Mouse (Mus musculus): ENCODE measurements around the gene Apbb1ip.
"Not testable (repeated sequence)": the region's sequence is repeated elsewhere in the genome, so short reads cannot be mapped to it uniquely, and the experiment has no call there.

Gene Apbb1ip

DNA sequence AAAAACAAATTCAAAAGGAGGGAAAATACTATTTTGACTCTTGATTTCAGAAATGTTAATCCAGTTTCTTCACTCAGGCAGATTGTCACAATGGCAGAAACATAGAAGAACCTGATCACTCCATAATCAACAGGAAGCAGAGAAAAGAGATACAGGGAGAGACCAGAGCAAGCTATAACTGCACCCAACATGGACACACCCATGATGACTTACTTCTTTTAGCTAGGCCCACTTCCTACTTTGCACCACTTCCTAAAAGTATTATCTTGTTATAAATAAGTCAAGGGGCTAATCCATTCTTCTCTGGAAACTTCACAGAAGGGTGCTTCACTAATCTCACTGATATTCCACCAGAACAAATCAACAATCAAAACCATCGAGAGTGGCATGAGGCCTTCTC, 42.3 kb downstream of the Apbb1ip start:
- DNase-seq (ENCODE audit: low spot score in 2 of 2) = no peak

DNA sequence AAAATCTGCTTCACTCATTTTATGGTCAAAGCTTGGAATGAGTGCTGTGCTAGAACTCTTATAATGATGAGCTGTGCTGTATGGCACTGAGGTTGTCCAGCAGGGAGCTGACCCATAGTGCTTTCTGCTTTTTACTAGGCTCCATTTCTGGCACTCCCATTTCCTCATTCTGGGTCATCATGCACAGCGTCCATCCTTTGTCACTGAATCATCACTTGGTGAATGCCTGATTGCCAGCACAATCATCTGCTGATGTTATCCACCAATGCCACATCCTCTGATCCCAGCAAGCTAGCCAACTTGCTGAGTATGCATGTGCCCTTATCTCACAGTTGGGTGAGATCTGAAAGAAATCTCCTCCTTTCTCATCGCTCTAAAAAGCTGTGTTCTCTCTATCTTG, 48.4 kb downstream of the Apbb1ip start:
- no peak for DNase-seq (ENCODE audit: low spot score in 2 of 2)

DNA sequence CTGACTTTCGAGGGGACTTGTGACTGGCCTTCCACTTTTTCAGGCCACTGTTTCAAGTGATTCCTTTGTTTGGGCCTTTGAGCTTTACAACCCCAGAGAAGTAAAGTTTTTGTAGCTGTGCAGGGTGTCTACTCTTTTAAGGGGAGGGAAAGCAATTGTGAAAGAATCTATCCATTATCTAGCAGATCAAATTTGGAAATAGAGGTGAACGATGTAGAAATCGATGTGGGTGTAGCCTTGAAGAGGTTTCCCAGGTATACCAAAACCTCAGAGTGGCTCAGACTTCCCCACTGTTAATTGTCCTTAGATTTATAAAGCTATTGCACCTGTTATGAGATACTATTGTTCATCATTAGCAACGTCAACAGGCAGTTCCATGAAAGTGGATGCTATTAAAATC, 71.6 kb downstream of the Apbb1ip start:
- no peak for DNase-seq (ENCODE audit: low spot score in 2 of 2)

DNA sequence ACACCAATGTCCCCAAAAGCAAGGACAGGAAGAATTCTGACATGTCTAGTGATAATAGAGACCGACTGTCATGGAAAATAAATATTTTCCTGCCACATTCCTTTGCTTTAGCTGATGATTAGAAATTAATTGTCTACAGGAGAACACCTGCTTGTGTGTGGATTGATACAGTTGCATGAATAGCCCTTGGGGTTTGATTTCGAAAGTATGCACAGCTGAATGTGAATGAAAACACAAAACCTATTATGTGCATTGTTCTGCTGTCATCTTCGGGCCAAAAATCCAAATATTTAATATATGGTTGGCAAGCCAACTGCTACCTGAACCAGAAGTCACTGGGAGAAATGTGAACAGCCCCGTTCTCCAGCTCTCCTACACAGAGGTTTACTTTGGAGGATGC, 78.0 kb downstream of the Apbb1ip start:
- no peak for DNase-seq (ENCODE audit: low spot score in 2 of 2)

DNA sequence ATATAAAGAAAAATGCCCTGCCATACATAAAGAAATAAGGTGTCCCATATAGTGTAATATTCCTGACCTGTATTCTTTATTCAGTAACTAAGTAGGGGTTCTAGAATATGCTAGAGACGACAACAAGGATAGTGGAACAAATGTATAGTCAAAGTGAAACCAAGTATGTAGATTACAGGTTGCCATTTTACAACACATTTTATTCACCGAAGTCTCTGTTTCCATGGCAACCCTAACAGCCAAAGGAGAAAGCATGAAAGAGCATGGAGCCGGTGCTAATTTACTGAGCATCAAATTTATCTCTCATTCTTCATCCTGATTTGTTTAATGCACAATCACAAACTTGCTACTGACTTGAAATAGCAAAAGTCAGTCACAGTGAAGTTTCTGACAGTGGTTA, 83.6 kb downstream of the Apbb1ip start:
- no peak for DNase-seq (ENCODE audit: low spot score in 2 of 2)

DNA sequence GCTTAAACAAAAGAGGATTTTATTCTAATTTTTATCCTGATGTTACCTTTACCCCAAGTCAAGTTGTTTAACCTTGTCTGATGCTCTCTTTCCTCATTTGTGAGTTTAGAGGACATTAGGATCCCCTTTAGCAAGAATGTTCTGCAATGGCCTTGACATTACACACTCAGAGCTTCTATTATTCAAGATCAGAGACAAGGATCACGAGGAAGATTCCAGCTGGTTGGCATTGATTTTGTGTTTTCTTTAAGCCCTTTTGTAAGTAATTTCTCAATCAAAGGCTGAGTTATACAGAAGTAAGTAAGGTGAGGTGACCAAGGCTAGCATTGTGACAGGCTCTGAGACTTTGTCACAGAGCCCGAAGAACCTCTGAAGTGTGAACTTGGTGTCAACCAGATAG, 88.3 kb downstream of the Apbb1ip start:
- no peak for DNase-seq (ENCODE audit: low spot score in 2 of 2)

DNA sequence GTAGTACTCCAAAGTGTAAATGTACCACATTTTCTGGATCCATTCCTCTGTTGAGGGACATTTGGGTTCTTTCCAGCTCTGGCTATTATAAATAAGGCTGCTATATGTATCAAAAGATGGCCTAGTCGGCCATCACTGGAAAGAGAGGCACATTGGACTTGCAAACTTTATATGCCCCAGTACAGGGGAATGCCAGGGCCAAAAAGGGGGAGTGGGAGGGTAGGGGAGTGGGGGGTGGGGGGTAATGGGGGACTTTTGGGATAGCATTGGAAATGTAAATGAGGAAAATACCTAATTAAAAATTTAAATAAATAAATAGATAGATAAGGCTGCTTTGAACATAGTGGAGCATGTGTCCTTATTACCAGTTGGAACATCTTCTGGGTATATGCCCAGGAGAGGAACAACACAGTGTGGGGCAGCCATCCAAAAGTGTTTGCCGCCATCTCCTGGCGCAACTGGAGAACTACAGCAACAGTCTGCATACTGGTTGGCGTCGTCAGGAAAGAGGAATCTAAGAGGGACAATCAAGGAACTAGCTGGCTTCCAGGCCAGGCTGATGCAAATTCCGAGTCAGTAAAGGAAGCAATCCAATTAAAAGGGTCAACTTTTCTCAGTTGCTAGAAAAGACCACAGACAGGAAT, 90.6 kb downstream of the Apbb1ip start:
- peak; percentile 70 to 73 for DNase-seq (ENCODE audit: low spot score in 2 of 2)

DNA sequence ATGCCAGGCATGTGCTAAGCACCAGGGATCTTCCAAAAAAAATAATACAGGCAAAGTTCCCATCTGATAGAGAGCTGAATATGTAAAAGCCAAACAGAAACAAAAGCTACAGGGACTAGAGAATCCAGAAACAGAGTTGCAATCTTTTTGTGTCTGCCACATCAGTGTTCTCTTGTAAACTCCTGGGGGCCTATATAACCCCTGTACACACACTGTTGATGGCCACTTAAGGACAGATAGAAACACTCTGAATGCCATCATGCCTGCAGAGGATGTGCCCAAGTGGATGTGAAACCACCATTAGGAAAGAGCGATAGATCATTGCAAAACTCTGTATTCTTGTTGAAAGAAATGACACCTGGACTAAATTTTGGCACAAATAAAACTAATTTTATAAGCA, 91.9 kb downstream of the Apbb1ip start:
- no peak for DNase-seq (ENCODE audit: low spot score in 2 of 2)

DNA sequence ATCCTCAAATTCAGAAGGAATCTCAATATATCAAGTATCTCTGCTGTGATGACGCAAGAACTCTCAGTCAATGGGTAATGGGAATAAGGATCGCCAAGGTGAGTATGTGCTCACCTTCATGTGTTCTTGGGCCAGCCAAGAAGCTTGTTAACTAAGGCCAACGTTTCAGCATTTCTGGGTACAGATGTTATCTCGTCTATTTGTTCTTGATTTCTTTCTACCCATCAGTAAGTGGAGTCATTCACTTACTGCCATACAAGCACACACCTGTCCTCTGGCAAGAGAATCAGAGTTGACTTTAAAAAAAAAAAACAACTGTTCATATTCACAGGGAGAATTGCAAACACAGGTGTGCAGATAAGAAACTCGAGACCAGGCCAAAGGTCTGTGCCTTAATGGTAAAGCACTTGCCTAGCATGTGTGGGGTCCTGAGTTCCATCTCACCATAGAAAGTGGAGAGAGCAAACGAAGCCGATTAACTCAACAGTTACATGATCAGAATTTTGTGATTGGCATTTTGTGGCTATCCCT, 93.1 kb downstream of the Apbb1ip start:
- no peak for DNase-seq (ENCODE audit: low spot score in 2 of 2)

DNA sequence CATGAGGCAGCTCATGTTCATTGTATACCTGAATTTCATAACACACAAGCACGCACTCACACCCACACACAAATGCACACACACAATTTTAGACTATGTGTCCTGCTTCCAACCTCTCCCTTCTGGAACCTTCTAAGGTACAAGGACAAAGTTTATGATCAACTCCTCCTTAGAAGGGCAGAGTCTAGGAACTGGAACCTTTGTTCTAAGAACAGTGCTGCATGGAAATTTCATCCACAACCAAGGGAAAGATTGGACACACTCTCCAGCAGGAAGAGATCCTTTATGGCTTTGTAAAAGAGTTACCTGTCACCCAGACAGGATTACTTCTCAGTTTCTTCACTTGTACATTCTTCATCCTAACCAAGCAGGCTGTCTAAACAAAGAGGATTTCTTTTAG, 99.3 kb downstream of the Apbb1ip start:
- DNase-seq (ENCODE audit: low spot score in 2 of 2) = no peak

DNA sequence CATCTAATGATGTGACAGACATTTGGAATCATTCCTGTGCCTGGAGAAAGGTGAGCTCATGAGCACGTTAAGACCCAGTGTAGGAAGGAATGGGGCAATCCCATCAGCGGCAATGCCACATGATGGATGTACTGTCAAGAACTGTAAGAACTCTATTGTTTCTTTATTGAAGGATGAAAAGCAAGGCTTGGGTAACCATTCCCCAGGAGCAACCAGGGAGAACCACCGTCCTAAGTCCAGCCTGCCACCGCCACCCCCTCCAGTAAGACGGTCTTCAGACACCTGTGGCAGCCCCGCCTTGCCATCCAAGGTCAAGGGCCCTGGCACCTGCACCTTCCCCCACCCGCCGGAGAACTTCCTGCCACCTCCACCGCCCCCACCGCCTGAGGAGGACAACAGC, 100.7 kb downstream of the Apbb1ip start:
- DNase-seq (ENCODE audit: low spot score in 2 of 2) = no peak

DNA sequence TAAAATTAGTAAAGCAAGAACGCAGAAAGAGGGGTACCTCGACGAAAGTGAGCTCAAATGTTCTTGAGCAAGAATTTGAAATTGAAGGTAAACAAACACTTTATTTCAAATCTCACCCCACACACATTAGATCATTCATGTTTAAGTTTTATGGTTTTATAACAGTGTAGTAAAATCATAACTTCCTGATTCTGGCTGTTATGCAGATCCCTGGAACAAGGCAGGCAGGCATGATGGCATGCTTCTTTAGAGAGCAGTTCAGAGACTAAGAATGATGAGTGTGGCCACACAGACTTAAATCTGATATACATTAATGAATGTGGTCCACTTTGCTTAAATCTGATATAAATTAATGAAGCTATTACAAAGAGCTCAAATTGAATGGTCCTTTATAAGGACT, 102.7 kb downstream of the Apbb1ip start:
- no peak for DNase-seq (ENCODE audit: low spot score in 2 of 2)

DNA sequence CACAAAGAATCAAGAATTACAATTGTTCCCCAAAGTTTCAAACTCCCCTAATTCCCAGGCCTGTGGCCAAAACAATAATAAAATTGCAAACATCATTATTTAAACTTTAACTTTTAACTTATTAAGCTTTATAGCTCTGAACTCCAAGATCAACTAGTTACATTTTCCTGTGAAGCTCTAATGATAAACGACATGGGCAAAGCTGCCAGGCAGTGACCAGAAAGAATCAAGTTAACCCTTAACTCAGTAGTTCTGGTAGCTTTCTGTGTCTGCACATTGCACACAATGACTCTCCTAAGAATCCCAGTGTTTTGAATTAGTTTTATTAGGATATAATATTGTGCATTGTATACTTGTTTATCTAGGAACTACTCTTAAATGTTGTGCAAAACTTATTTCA, 104.9 kb downstream of the Apbb1ip start:
- DNase-seq (ENCODE audit: low spot score in 2 of 2) = no peak

DNA sequence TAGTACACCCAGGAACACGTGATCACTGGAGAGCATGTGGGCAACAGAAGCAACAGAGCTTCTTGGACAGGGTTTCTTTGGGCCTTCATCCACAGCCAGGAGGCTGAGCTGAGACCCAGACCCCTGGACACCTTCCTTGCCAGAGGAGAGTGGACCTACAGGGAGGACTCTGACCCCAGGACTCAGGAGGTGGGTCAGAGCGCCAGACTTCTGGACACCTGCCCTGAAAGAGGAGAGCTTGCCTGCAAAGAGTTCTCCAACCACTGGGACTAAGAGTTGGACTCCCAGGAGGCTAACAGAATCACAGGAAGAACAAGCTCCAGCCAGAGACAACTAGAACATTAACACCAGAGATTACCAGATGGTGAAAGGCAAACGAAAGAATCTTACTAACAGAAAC, 106.8 kb downstream of the Apbb1ip start:
- not testable (repeated sequence) for DNase-seq (ENCODE audit: low spot score in 2 of 2)

DNA sequence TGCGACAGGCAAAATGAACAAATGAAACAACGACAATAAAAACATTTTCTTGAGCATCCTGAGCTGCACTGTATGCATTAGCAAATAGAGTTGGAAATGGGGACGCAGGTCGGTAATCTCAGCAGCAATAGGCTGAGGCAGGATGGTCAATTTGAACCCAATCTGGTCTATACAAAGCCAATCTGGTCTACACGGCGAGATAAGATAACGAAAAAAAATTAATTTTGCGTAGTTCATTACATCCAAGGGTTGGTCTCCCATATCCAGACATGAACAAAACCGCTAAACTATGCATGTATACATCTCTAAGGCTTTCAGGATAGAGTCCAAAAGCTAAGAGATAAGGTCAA, 121.0 kb downstream of the Apbb1ip start:
- DNase-seq (ENCODE audit: low spot score in 2 of 2) = no peak

DNA sequence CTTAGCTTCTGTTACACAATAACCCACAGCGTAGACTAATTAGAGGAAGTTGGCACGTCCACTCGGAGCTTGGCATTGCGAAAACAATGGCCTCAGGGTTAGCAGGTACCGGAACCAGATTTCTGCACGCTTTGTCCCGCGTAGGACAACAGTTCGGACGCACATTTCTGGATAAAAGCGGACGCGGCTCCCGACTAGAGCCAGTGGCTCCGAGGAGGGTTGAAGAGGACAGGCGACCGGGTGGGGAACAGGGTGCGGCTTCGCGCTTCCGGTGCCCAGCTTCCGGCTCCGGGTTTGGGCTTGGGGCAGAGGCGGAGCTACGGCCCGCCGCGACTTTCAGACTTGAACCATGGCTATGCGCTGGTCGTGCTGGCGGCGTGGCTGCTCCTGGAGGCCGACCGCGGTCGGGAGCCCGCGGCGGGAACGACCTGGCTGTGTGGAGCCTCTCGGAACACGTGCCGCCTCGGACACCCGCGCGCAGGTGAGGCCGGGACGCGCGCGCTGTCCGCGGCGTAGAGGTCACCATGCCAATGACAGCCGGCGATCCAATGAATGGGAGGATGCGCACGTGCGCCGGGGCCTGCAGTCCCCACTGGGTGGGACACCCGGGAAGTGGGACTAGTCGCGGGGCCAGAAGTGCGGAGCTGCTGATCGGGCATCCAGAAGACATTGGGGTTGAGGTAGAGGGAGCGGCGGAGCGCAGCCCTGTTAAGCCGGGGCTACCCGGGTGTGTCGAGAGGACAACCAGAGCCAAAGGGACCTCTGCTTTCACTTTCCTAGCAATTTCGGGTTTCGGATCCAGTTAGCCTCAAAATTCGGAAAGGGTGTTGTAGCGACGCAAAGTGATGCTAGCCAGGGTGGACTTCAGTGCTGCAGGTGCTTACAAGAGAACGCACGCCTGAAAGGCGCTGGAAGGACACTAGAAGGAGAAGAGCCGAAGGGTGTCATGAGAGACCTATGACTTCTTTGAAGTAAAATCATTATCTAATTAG, 121.7 kb downstream of the Apbb1ip start, which contains the start of gene Pdss1:
Pdss1 (plus strand) TSS at position 241 of the 992 bp plus-strand sequence.
- peak; percentile 75 to 90 for DNase-seq (ENCODE audit: low spot score in 2 of 2)

DNA sequence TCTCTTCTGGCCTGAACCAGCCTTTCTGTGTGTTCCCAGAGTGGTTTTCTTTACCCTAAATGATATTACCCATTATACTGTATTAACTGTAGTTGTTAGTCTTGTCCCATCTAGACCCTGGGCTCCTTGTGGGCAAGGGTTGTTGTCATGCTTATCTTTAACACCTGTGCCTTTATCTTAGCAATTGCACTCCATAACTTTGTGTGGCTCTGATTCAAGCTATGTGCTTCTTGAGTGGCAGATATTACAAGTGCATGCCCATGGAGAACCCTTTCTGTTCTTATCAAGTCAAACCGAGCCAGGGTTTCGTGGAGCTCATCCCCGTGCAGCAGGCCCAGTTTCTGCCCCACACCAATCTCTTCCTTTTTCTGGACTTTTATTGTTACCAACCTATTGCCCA, 130.1 kb downstream of the Apbb1ip start:
- DNase-seq (ENCODE audit: low spot score in 2 of 2) = no peak

DNA sequence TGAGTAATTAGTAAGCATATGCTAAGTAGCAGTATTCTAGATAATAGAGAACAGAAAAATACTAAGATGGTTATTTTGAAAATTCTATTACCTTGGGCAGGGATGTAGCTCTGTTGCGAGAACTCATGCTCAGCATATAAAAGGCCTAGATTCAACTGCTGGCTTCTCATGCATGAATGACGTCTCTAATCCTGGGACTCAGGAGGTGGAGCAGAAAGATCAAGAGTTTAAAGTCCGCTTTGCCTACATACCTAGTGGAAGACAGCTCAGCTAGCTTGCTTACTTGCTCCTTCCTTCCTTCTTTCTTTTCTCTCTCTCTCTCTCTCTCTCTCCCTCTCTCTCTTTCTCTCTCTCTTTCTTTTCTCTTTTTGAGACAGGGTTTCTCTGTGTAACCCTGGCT, 140.5 kb downstream of the Apbb1ip start:
- DNase-seq (ENCODE audit: low spot score in 2 of 2) = no peak

DNA sequence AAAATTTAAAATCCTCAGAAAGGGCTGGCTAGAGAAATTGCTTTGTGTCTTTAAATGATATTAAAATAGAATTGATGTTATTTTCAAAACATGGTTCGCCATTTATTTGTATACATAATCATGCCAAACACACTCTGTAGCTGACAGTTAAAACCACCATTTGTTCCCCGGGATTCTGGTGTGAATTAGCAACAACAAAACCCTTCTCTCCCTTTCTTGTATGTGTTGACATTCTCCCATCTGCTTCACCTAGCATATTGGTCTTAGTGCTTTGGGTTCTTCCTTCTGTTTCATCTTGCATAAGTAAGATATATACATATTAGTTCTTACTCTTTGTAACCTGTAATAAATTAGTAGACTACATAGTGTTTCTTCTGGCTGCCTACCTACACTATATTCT, 144.8 kb downstream of the Apbb1ip start:
- DNase-seq (ENCODE audit: low spot score in 2 of 2) = no peak
